Mouse (Mus musculus): ENCODE measurements around the gene S100a14. TPM values are rescaled to one million over a fixed set of nuclear protein-coding genes. Genes with fewer than 3 reads are reported as not detected.

Gene S100a14
- polyA plus RNA-seq, 1 experiment = not detected

Other genes with a start within 250 kb of the S100a14 start
- 33.4 and 38.4 TPM in 2 replicates for gene Gatad2b, start 233.7 kb upstream of the S100a14 start, polyA plus RNA-seq (2012; rRNA removed)
- gene Slc27a3, start 136.9 kb upstream of the S100a14 start, polyA plus RNA-seq (2012; rRNA removed) = 7.9 and 8.4 TPM in 2 replicates
- 44.3 and 49.0 TPM in 2 replicates for gene Ints3, start 93.2 kb upstream of the S100a14 start, polyA plus RNA-seq (2012; rRNA removed)
- 24.0 and 27.2 TPM in 2 replicates for gene Npr1, start 61.0 kb upstream of the S100a14 start, polyA plus RNA-seq (2012; rRNA removed)
- 84.3 and 89.2 TPM in 2 replicates for gene Ilf2, start 50.7 kb upstream of the S100a14 start, polyA plus RNA-seq (2012; rRNA removed)
- gene Snapin, start 35.8 kb upstream of the S100a14 start, polyA plus RNA-seq (2012; rRNA removed) = 76.1 and 78.7 TPM in 2 replicates
- gene Chtop, start 17.4 kb upstream of the S100a14 start, polyA plus RNA-seq (2012; rRNA removed) = 136 and 140 TPM in 2 replicates
- gene S100a1, start 12.5 kb upstream of the S100a14 start, polyA plus RNA-seq (2012; rRNA removed) = 307 and 323 TPM in 2 replicates
- gene S100a13, start 12.4 kb upstream of the S100a14 start, polyA plus RNA-seq (2012; rRNA removed) = 62.0 and 66.7 TPM in 2 replicates
- 119 and 133 TPM in 2 replicates for gene S100a16, start 10.4 kb downstream of the S100a14 start, polyA plus RNA-seq (2012; rRNA removed)
- 2.7 and 3.4 TPM in 2 replicates for gene S100a3, start 33.7 kb downstream of the S100a14 start, polyA plus RNA-seq (2012; rRNA removed)
- gene S100a2, start 63.4 kb downstream of the S100a14 start, polyA plus RNA-seq (2012; rRNA removed) = not detected in 2 replicates
- gene Gm42674, start 75.0 kb downstream of the S100a14 start, polyA plus RNA-seq (2012; rRNA removed) = not detected in 2 replicates
- 13.9 and 14.5 TPM in 2 replicates for gene S100a4, start 76.9 kb downstream of the S100a14 start, polyA plus RNA-seq (2012; rRNA removed)
- gene S100a5, start 81.7 kb downstream of the S100a14 start, polyA plus RNA-seq (2012; rRNA removed) = 186 and 213 TPM in 2 replicates
- gene S100a6, start 86.0 kb downstream of the S100a14 start, polyA plus RNA-seq (2012; rRNA removed) = 50.6 and 60.9 TPM in 2 replicates
- gene S100a7a, start 127.2 kb downstream of the S100a14 start, polyA plus RNA-seq (2012; rRNA removed) = 0.70 and 0.76 TPM in 2 replicates
- 1.9 and 3.7 TPM in 2 replicates for gene S100a8, start 142.1 kb downstream of the S100a14 start, polyA plus RNA-seq (2012; rRNA removed)
- gene S100a9, start 168.9 kb downstream of the S100a14 start, polyA plus RNA-seq (2012; rRNA removed) = 2.0 and 6.7 TPM in 2 replicates
- not detected in 2 replicates for gene Pglyrp4, start 200.1 kb downstream of the S100a14 start, polyA plus RNA-seq (2012; rRNA removed)

Measured in frontal cortex, adult 2 months (tissue).